Mouse (Mus musculus): ENCODE measurements around the gene Pfdn4. TPM values are rescaled to one million over a fixed set of nuclear protein-coding genes. Genes with fewer than 3 reads are reported as not detected.

Pfdn4 gene
- total RNA-seq (2023) = 21.7 TPM

DNA sequence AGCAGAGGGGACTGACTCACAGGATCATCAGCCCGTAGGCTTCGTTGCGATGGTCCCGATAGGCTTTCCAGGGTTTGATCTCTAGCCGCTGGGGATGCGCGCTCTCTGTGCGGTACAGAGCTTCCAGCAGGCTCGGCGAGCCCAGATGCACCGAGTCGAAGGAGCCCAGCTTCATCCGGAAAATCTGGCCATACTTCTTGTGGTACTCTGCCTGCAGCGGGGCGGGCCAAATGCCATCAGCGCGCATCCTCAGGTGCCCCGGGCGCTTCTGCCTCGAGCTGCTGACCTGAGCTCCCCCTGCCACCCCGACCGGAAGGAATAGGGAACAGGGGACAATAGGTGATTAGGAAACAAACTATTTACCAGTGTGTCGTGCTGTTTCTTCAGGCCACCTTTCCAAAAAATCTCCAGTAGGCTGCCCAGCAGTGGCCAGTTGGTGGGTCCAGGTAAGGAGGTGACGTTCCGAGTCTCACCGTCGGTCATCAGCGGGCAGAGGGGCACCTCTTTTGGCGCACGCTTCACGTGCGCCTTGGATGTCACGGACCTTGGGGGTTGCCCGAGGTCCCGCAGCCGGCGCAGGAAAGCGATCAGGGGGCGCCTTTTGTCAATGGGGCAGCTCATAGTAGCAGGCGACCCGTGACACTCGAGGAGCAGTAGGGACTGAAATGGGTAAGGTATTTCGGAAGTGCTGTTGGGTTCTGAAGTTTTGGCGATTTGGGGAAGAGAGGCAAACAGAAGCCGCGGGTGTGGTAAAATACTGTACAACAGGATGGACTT is at the start of gene Pfdn4:
Pfdn4 (plus strand) TSS at position 275 of the 777 bp plus-strand sequence.

DNA sequence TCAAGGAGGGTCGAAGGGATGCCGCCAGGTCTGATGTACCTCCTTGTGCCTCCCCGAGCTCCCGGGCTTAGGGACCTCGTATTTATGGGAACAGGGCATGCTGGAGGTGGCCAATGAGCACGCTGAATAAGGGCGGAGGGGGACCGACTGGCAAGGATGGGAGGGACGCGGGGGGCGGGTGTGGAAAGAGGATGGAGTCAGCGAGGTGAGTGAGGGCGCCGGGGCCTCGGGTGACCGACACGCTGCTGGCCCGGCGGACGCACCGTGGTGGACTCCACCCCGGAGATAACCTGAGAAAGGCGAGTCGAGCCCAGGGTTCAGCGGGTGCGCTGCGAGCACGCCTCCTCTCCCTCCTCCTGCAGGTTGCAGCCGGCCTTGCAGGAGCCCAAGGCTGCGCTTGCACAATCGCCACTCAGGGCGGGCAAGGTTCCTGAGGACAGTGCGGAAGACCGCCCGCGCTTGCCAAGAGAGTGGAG is 901 bp downstream of the Pfdn4 start, which contains the start of gene Cyp24a1:
Cyp24a1 (minus strand) TSS at position 55 of the 476 bp plus-strand sequence.

Other genes starting within 250 kb of the Pfdn4 start
- gene Bcas1, start 68.6 kb upstream of the Pfdn4 start, total RNA-seq (2023) = not detected
- gene Cyp24a1, start 717 bp downstream of the Pfdn4 start, total RNA-seq (2023) = not detected
- not detected for gene 4930470P17Rik, start 105.6 kb downstream of the Pfdn4 start, total RNA-seq (2023)
- not detected for gene Dok5, start 235.4 kb downstream of the Pfdn4 start, total RNA-seq (2023)